Mouse (Mus musculus): ENCODE results near the gene Syne1.
A peak's percentile ranks its signal among the peaks of the same experiment; 100 is the strongest.

Syne1 gene

DNA sequence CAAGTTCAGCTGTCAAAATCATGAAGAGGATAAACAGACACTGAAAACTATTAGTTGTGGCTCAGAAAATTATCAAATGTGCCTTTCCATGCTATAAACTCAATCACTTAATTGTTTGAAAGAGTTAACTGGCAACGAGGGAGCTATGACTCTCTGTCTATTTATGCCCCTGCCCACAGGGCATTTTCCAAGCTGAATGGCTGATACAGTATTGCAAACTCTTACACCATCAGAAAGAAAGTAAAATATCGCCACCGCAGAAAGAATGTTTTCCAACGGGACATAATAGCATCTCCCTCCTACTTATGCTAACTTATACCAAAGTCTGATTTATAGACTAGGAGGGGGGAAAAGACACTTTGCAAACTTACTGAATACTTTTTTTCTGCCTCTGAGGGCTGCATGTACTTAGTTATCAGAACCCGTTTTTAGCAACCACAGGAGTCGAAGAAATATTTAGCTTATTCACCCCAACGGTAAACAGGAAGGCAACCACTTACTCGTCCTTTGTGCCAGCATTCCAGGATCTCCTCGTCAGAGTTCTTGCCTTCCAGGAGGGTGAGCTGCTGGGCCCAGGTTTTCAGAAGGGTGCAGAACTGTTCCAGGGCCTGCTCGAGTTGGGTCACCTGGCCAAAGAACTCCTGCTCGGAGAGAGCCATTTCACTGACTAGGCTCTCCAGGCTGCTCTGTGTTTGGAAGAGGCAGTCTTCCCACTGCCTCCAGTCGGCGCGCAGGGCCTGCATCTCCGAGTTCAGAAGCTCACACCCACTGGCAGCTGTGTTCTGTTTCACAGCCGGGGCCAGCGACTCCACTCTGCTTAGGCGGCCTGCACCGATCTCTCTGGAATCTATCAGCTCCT lies 262.3 kb downstream of the Syne1 start:
- no peak for DNase-seq

DNA sequence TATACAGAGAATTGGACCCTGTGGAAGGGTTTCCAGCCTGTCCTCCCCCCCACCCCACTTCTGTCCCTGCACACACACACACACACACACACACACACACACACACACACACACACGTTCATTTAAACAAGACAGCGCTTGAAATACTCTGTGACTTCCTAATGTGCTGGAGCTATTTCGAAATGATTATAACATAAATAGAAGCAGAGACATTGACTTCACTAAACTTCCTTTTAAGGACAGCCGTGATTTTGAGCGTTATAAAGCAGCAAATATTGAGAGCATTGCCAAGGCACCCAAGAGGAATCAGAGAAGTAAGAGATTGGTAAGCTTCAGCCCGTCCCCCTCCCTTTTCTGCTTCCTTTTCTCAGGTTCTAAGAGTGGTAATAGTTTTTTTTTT lies 263.0 kb downstream of the Syne1 start:
- DNase-seq, result no peak

DNA sequence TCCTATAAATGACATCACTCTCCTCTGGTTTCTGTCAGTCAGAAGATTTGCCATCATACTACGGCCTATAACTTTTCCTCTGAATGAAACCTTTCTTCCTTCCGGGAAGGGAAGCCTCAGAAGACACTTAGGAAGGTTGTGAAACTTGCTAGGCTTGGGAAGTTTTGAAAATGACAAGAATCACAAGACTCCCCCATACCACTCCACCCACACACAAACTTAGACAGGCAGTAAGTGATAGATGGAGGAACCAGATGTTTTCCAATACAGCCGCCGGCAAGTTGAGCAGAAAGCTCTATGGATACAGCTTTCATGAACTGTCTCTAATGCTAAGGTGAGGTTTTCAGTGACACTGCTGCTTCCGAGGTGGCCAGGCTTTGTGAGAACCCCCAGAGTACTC lies 275.5 kb downstream of the Syne1 start:
- DNase-seq, result no peak

DNA sequence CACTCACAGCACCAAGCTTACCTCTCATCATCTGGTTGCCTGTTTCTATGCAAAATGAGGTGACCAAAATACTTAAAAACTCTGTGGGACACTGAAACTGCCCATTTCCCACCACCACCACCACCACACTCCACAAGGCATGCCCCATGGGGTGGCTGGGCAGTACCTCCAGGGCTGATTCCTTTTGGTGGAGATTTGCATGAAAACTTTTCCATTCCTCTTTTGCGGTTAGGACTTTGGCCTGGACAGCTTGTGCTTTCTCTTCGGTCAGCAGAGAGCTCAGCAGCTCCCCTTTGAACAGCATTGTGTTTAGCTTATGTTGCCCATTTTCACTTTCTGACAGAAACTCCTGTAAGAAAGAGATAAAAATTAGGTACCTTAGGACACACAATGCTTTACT lies 280.6 kb downstream of the Syne1 start:
- no peak for DNase-seq

DNA sequence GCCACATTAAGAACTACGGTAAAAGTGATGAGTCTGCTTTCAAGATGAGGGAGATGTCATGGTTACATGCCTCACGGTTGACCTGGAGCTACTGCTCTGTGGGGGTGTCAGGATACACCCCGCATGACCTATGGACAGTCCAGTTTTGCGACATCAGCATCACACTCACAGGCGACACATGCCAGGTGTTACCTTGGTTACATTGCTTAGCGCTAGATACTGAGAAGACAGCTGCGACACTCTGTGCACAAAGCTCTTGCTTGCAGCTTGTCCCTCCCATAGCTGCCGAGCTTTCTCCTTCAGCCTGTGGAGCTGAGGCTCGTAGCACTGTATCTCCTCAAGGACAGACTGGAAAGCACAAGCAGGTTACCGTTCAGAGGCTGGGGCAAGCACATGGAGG lies 286.9 kb downstream of the Syne1 start:
- no peak for DNase-seq

DNA sequence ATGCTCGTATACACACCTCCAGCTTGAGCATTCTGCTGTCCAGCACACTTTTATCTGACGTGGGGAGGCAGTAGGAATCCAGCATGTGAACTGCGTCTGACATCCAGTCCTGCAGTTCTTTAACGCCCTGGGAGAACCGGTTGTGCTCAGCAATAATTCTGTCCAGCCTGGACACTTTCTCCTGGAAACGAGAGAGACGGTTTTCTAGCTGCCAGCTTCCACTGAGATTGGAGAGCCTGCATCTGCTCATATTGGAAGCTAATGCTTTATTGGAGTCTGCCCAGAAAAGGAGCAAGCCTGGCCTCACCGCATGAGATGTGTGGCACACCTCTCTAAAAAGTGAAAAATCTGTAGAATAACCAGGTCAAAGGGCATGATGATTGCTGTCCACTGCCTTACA lies 288.6 kb downstream of the Syne1 start:
- DNase-seq, result no peak

DNA sequence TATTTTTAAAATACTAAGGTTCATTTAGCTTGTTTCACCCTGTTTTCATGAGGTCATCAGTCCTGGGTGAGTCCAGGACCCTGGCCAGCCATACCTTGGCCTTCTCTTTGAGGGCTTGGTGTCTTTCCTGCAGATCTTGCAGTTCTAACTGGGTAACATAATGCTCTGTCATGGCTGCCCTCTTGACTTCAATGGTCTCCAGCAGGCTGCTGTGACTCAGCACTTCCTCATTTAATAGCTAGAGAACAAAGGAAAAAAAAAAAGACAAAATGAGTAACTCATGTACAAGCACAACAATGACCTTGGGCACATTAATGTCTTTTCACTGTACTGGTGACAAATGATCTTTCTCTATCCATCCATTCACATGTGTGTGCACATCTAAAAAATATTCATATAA lies 294.6 kb downstream of the Syne1 start:
- DNase-seq, result no peak

DNA sequence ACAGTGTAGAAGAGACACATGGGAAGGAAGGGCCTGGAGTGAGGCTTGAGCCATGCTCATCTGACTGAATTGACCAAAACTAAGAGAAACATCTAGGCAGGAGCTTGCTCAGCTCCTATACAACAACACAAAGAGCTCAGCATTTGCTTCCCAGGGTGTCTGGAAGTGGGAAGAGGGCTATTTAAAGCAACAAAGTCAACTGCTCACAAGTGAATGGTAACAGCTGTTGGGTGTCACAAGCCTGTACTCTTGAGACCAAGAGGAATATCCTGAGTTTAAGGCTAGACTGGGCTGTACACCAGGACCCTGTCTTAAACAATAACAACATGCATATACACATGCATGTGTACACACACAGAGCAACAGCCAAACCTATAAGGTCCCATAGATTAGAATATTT lies 297.5 kb downstream of the Syne1 start:
- no peak for DNase-seq

DNA sequence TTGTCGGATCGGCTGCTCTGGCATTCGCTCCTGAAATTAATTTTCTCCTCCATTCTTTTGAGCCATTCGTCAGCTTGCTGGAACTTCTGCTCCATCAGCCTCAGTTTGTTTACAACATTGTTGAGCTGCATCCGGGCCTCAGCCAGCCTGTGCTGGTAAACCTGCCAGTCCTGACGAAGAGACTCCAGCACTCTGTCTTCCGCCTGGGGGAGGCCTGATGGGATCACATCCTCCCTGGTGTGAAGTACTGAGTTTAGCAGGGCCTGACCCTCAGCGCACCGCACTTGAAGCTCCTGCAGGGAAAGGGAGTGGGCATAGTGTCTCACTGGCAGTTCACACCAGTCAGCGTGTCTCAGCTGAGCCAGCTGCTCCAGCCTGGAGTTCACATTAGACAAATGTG lies 300.6 kb downstream of the Syne1 start:
- no peak for DNase-seq

DNA sequence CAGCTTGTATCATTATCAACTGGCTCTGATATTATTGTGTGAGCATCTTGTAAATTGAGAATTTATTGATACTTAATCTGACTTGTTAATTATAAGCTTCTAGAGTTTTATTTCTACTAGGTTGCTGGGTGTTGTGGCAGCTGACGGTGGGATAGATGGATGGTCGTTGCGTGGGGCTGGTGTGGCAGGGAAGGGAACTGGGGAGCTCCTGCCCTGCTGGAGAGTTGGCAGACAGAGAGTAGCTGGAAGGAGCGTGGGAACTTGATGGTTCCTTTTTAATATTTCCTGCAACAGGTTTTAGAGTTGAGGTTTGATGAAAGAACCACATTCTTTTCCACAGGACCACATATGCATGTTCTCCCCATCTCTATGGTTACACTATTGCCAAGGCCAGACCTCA lies 311.6 kb downstream of the Syne1 start:
- no peak for DNase-seq

DNA sequence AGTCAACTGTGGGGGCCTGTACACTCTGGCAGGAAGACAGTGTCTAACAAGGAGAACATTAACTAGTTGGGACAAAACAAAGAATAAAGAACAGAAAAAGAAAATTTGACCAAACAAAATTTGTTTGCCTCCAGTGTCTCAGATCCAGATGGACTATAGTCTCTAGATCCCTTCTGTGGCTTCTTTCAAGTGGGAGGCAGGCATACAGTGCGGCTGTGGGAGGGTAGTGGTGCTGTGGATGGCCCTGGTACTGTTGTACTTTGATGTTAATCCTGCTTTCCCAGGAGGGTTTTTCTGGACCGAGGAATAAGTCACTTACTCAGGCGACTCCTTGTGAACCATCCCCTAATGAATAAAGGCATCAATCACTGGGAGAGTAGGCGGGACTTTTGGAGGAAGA lies 314.4 kb downstream of the Syne1 start:
- no peak for DNase-seq

DNA sequence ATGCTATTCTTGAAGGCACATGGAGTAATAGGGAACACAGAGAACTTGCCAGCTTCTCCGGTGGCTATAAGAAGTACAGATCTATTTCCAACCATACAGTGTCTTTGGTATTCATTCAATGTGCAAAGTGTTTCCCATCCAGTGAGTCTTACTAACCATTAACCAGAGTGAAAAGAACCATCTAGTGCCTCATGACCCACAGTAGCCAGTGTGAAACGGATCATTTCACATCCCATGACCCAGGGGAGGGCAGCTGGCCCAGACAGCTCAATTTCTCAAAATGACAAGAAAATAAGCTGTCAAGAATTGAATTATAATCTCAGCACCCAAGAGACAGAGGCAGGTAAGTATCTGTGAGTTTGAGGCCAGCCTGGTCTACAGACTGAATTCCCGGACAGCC lies 315.1 kb downstream of the Syne1 start:
- no peak for DNase-seq

DNA sequence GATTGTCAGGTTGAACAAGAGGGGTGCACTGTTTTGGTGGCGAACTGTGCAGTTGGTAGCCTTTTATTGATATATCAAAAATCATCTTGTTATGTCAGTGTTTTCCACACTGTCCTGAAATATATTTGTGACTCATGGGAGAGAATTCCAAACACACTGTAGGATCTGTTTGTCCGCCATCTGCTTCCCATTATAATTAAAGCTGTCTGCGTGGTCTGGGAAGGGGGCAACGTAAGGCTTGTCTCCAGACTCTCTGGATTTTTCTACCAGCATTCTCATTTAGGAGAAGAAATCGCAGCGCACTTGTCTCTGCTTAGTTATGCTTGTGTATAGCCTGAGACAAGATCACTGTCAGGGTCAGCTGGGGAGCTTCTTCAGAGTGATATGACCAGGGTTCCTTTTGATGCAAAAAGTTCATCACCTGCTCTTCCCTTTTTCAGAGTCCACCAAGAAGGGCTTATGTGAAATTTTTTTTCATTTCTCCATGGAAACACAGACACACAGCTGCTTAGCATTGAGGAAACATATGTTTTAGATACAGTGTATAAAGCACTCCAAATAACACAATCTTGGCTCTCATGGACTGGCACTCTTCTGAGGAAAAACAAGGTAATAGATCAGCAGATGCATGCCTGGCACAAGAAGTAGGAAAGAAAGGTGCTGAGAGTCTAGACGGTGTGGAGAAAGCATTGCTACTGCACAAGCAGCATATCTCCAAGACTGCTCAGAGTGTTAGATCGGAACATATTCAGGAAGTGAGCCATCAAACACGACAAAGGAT lies 316.4 kb downstream of the Syne1 start:
- no peak for DNase-seq

DNA sequence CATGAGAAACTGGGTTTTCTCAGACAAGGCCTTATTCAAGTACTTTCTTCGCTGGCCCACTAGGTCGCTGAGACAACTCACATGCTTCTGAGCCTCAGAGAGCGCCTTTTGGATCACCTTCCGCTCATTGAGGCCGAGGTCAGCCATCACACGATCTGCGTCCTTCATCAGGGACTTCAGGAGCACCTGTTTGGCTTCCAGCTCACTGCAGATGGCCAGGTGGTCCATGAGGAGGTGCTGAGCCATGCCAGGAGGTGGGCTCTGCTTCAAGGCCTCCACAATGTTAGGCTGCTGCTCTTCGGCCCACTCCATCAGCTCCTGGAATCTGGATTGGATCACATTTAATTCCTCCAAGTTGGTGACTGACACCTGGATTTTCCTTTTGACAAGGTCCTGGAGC lies 322.2 kb downstream of the Syne1 start:
- DNase-seq, result no peak

DNA sequence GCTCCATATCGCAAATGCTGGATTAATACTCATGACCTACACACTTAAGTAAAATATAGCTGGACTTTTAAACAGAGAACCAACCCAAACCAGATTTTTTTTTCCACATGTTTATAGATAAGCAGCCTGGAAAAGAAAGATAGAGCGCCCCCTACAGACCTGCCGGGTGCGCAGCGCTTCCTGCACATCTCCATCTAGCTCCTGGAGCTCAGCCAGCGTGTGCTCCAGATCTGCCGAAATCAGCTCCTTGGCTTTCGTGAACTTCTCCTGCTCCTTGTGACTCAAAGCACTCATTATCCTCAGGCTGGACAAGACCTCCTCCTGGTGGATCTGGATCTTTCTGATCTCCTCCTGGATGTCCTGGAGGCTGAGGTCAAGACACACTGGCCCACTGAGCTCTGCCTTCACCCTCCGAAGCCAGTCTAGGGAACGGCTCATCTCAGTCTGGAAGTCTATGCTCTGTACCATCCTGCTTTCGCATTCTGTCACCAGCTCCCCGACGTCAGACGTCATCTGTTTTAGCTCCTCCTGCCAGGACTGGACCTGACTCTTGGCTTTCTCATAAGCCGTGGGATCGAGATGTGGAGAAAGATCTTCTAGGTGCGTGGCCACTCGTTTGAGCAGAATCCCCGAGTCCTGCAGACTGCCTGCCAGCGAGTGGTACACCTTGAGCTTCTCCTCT lies 323.7 kb downstream of the Syne1 start:
- DNase-seq, result peak; percentile 66

DNA sequence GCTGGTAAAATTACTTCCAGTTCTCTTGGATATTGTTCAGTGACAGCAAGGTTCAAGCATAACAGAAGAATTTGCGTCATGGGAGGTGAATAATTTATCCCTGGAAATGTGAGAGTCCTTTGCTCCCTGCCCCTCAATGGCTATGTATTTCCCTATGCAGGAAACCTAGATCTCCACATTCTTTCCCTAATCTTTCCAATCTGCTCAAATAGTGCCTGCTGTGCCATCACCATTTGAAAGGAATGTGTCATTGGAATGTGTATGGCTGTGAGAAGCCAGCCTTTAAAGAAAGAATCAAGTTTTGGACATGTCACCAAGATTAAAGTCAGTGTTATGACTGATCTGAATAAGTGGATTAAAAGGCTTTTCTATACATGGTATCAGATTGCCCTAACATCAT lies 335.3 kb downstream of the Syne1 start:
- DNase-seq, result no peak

DNA sequence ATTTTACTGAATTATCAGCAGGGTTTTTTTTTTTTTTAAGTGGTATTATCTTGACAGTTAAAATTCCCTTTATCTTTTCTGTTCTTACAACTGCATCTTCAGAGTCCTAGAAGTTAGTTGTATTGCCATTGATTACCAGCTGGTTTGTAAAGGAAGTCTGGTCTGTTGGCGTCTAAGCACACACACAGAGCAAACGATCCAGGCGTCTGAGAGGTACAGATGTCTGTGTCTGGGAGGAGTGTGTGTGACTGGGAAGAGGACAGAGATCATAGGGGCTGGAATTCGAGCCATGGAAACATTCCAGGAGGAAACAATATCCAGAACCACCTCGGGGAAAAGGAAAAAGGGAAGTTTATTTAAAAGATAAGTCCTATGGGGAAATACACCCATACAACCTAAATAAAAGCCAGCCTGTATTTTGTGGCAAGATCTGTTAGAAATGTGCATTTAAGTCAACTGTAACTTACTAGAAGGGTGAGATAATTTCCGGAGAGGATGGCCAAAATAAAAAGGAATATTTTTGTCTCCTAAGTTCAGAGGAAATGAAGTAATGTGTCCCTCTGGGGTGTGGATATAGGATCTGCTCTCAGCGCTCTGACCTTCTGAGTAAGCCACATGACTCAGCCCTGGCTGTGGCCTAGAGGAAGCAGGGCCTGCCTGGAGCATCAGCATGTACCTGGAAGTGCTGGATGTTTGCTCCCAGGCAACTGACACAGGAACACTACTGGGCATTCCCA lies 343.2 kb downstream of the Syne1 start:
- DNase-seq, result no peak

DNA sequence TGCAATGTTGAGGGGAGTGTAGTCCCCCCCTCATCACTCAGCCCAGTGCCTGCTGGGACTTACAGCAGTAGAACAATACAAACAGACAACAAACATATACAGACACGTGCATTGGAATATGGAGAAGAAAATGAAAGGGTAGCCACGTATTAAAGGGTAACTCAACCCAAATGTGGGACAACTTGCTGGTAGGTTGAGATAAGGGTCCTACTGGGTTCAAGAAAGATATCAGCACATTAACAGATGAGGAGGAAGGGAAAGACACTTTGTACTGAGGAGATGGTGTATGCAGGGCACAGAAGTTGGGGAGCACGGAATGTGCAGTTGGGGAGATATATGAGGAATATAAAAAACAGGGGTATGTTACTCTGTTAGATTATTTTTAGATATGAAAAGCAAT lies 345.3 kb downstream of the Syne1 start:
- DNase-seq, result no peak

DNA sequence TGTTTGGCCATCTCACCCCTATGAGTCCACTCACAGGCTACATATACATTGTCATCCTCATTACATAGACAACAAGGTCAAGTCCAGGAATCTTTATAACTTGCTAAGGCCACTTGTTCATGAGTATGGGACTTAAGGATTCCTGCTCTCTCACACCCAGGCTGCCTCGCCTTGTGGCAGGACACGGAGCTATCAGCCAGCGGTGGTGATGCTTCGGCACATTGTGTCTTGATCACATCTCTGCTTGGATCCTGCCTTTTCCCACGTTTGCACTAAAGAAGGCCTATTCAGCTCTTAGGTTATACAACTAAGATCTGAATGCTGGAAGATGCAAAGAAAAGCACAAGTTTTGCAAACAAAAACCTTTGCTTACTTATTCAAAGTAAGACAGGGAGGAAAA lies 345.7 kb downstream of the Syne1 start:
- no peak for DNase-seq

DNA sequence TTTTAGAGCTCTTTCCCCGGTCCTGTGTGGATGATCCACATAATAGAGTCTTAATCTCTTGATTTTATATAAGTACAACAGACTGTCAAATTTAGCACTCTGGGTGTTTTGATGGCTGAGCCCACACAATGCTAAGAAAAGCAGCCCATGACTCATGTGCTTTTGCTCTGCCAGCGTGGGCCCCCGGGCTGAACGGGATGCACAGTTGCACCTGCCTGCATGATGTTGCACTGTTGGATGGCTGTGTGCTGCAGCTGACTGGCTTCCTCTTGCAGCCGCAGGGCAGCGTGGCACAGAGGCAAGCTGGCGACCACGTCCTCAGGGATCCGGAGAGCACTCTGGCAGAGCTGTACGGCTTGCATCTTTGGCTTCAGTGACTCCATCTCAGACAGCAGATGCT lies 347.4 kb downstream of the Syne1 start:
- DNase-seq, result peak; percentile 79

DNA sequence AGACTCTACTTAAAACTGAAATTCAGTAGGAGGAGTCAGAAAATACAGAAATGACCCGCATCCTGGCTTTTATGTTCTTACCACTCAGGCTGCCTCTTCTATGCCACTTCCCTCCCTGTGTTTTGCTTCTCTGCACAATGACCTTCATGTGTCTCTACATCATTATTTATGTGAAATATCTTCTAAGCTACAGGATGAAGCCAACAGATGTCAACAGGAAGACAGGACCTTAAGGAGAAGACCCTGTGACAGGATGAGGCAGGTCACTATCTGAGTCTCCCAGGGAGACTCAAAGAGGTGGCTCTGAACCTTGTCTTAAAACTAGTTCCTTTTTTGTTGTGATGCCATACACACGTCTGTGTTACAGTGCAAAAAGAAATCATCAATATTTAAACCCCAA lies 353.9 kb downstream of the Syne1 start:
- DNase-seq, result no peak

DNA sequence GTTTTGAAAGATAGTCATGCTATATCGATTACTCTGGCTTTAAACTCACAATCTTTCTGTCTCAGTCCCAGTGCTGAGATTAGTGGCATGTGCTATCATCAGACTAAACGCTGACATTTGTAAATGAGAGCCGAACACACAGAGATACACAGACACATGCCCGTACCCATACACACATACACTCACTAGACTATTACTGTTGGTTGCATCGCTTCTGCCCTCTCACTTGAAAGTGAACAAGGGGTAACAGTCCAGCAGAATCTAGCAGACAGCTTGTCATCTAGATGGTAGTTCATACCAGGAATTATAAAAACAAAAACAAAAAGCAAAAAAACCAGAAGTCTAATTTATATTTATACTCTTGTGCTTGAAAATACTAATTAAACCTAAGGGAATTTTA lies 355.0 kb downstream of the Syne1 start:
- no peak for DNase-seq

DNA sequence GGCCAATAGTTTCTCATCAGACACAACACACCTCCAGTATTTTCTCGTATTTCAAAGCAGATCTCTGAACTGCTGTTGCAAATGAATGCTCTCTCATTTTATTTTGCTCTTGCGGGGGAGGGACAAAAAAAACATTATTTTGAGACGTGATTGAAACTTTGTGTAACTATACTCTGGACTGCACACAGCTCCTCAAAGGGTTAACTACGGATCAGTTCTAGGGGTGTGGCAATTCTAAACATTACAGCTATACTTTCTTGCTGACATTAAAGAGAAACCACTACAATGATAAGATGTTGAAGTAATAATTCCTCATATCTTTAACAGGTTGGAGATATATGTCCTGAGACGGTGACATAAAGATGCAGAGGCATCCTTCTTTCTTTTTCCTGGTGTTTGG lies 356.0 kb downstream of the Syne1 start:
- no peak for DNase-seq
